Mouse (Mus musculus) right cerebral cortex, postnatal 4 days (tissue): ENCODE data around the gene Zfp784.
"Not testable (repeated sequence)": the region's sequence is repeated elsewhere in the genome, so short reads cannot be mapped to it uniquely, and the experiment has no call there.

Experiments used
- DNase-seq: peaks from one replicate; pipeline ENCODE4 v3.0.0-alpha.2; 2022

Zfp784 gene

DNA sequence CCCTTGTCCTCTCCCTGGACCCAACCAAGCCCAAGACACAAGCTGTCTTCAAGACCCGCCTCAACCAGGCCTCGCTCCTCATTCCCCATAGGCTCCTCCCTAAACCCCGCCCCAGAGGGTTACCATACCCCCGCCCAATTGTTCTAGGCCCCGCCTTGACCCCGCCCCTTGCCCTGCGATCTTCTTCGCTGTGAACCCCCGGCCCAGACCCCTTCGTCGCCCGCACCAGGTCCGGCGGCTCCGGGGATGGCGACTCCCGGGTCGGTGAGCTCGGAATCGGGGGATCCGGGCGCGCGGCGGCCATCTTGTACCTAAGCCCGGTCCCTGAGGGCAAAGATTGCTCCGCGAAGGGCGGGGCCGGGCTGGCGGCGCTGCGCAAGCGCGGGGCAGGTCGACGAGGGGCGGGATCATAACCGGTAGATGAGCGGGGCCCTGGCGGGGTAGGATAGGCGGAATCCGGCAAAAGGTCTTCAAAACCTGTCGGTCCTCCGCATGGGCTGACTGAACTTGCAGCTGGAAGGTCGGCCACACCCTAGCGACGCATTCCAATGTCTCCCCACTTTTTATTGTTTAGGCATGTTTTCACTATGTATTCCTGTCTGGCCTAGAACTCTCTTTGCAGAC lies at the start of gene Zfp784:
Gene Zfp784 (minus strand): TSS at position 338 of the 624 bp plus-strand sequence.
- peak; percentile 91 for DNase-seq

- no peak for DNase-seq
Observed at GRCm38 (mm10) chr7:5087886-5088285, 49.6 kb upstream of the Zfp784 start.

- no peak for DNase-seq
Observed at GRCm38 (mm10) chr7:5086921-5087440, 48.7 kb upstream of the Zfp784 start.

DNA sequence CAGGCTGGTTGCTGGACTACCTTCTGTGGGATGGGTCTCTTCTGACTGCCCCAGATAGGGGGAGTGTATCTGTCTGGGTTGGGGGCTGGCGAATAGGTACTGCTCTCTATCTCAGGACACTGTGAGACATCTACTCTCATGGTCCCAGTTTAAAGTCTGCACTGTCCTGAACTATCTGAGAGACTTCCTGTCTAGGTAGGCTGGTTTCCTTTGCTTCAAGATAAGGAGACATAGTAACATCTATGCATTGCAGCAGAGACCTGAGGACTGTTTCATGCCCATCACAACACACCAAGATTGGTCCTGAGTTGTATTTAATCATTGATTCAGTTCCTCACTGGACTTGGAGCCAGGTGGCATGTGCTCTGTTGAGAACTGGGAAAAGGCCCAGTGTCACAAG lies 47.3 kb upstream of the Zfp784 start:
- DNase-seq = no peak

GRCm38 (mm10) chr7:5083325-5084105 lies 45.3 kb upstream of the Zfp784 start:
- DNase-seq = no peak

GRCm38 (mm10) chr7:5081939-5082338 lies 43.7 kb upstream of the Zfp784 start:
- no peak for DNase-seq

DNA sequence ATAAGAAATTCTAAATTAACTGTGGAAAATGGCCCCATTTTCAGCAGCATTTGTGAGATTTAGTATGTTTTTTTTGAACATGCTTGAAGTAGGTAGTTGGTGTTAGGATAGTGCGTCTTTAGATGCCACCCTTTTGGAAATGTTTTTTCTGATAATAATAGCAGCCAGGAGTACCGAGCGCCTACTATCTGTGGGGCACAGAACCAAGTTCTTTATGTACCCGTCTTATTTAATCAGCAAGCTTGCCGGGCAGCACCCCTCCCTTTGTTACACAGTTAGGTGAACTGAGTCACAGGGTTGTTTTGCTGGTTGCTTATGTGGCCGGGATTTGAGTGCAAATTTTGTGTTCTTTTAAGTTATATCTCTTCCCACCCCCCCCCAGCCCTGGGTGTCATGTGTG lies 43.0 kb upstream of the Zfp784 start:
- no peak for DNase-seq

GRCm38 (mm10) chr7:5080815-5081214 lies 42.6 kb upstream of the Zfp784 start:
- DNase-seq = no peak

- peak; percentile 97 for DNase-seq
Observed at GRCm38 (mm10) chr7:5080010-5080751, 41.9 kb upstream of the Zfp784 start, which contains the start of gene Epn1. Gene Epn1 (plus strand): TSS chr7:5080235.

GRCm38 (mm10) chr7:5079365-5080009 lies 41.2 kb upstream of the Zfp784 start:
- not testable (repeated sequence) for DNase-seq

GRCm38 (mm10) chr7:5076931-5077330 lies 38.7 kb upstream of the Zfp784 start:
- DNase-seq = no peak

DNA sequence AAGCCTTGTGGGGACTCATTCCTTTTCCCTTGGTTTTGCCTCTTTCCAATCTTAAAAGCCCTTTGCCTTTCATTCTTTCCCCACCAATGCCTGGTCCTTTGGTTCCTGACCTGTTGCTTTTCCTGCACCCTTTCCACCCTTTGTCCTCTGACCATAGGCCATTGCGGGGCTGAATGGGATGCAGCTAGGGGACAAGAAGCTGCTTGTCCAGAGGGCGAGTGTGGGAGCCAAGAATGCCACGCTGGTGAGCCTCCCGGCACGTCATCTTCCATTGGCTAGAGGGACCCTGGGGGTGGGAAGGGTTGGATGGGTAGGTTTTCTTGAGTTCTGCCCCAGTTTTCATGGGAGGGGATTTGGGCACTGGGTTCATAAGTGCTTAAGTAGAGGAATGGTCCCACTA lies 36.7 kb upstream of the Zfp784 start:
- no peak for DNase-seq

DNA sequence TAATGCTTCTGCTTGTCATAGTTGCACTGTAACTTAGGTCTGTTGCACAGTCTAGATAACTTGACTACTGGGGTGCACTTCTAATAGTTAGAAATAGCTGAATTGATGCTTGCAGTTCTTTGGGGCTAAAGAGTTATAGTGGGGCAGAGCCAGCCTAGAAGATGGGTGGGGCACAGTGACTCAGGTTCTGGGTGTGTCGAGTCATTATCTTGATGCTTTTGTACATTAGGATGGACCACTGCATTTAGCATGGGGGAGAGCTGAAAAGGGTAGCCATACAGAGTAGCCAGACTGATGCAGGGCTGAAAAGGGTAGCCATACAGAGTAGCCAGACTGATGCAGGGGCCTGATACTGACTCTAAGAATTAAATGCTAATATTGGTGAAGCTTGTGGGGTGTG lies 35.3 kb upstream of the Zfp784 start:
- no peak for DNase-seq

- no peak for DNase-seq
Observed at GRCm38 (mm10) chr7:5064886-5065285, 26.6 kb upstream of the Zfp784 start.

- peak; percentile 61 for DNase-seq
Observed at GRCm38 (mm10) chr7:5062360-5063001, 24.2 kb upstream of the Zfp784 start.

- DNase-seq = peak; percentile 97
Observed at GRCm38 (mm10) chr7:5061774-5062359, 23.6 kb upstream of the Zfp784 start, which contains the start of gene U2af2. Gene U2af2 (plus strand): TSS chr7:5062143.

DNA sequence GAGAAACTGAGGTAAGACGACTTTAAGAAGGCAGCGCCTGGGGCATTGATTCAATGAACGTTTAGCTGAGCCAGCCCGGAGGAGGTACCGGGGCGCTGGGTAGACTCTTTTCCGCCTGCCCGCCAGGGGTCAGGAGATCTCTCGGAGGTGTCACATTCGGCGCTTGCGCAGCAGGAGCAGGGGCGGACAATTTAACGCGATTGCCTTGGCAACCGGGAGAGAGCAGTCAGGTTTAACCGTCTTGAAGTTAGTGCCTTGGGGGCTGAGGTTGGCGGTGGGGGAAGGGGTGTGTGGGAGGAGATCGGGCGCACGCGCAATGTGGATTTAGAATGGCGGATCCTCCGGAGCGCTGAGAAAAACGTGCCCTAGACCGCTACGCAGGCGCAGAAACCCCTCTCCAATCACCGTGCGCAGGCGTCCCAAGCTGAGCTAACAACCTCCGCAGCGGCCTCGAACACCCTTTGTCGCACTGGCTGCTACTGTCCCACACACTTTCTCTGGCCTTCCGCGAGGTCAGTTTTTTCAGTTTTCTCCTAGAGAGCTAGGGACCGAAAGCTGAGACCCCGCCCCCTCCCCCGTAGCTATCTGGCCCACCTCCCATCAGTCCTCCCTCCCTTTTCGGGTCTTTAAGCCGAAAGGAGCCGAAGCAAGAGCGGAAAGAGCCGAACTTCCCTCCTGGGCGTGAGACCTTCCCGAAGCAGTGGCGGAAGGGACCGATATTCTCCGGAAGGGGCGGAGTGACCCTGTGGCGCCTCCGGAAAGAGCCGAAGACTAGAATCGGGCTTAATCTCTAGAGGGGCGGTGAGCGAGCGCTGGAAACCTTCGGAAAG lies 22.9 kb upstream of the Zfp784 start:
- peak; percentile 100 for DNase-seq

DNA sequence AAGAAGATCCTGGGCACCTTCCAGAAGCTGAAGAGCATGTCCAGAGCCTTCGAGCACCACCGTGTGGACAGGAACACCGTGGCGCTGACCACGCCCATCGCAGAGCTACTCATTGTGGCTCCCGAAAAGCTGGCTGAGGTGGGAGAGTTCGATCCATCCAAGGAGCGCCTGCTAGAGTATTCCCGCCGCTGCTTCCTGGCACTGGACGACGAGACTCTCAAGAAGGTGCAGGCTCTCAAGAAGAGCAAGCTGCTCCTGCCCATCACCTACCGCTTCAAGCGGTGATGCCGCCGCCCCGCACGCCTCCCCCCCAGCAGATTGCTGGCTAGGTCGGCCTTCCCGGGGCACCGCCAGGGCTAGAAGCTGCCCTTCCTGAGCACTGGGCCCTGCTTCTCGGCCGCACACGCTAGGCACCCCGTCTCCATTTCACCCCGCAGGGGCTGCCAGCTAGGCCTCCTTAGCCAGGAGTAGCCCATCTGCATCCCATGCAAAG lies 22.0 kb upstream of the Zfp784 start:
- peak; percentile 74 for DNase-seq

DNA sequence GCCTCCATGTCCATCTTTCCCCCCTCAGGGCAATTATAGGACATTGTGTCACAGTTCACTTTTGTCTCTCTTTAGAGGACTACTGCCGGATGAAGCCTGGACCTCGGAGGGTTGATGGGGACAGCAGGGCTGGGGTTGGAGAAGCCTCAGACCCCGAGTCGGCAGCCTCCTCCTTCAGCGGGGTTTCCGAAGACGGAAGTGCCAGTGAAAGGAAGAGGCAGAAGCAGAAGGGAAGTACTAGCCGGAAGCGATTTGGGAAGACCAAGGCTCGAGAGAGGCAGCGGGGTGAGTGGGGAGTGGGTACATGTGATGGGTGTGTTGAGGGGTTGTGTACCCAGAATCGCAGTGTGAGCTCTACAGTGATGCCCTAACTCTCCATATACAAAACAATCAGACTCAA lies 21.2 kb upstream of the Zfp784 start:
- DNase-seq = no peak

DNA sequence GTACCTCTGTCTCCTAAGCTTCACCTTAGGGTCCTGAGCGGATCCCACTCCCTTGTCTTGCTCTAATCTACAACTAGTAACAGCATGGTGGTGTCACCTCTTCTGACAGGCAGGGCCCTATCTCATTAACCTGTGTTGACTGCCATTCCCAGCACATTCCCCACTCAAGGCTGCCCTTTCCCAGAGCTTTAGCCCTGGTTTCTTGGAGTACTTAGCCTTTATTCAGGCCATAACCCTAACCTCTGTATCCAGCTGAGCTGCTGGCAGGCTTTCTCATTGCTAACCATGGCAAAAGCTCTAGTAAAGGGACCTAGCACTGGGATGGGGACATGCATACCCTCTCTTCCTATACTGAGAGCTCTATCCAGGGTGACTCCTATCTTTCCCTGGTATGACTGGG lies 20.4 kb upstream of the Zfp784 start:
- no peak for DNase-seq

DNA sequence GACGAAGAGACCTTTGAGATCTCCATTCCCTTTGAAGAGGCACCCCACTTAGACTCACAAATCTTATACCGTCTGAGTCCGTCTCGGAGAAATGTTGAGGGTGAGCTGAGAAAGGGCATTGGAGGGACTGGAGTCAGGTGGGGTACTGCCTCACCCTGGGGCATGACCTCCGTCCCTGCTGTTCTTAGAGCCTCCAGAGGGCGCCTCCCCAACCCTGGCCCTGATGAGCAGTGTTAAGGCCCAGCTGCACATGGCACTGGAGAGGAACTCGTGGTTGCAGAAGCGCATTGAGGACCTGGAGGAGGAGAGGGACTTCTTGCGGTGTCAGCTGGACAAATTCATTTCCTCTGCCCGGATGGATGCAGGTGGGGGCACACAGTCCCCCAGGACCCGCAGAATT lies 19.6 kb upstream of the Zfp784 start:
- peak; percentile 24 for DNase-seq
